Mouse (Mus musculus) thymus, postnatal 36 days (tissue): ENCODE data around the gene Ccdc92b.

Experiments used
- DNase-seq, 2 experiments: peaks; one replicate each; pipeline ENCODE4 v3.0.0; 2022; ENCODE audit warnings: mixed read lengths in 2 of 2

Ccdc92b gene

GRCm38 (mm10) chr11:74613428-74613827 lies 6.0 kb upstream of the Ccdc92b start:
- DNase-seq, result no peak

GRCm38 (mm10) chr11:74615571-74615970 lies 3.8 kb upstream of the Ccdc92b start:
- no peak for DNase-seq

GRCm38 (mm10) chr11:74619956-74620300 lies 523 bp downstream of the Ccdc92b start:
- no peak for DNase-seq

GRCm38 (mm10) chr11:74621974-74622669 lies 2.7 kb downstream of the Ccdc92b start:
- DNase-seq, result no peak

- no peak for DNase-seq
These were observed 4.3 kb downstream of the Ccdc92b start for GRCm38 (mm10) chr11:74623693-74624092.

- no peak for DNase-seq
These were observed 5.9 kb downstream of the Ccdc92b start for GRCm38 (mm10) chr11:74625333-74625732.

GRCm38 (mm10) chr11:74627481-74627880 lies 8.1 kb downstream of the Ccdc92b start:
- DNase-seq, result no peak

GRCm38 (mm10) chr11:74631880-74632789 lies 12.7 kb downstream of the Ccdc92b start:
- DNase-seq, result no peak

- peak; percentile 45 to 46 for DNase-seq
These were observed 15.3 kb downstream of the Ccdc92b start for GRCm38 (mm10) chr11:74634490-74635275.

- DNase-seq, result no peak
These were observed 18.1 kb downstream of the Ccdc92b start for GRCm38 (mm10) chr11:74637486-74637885.

GRCm38 (mm10) chr11:74637971-74638790 lies 18.8 kb downstream of the Ccdc92b start:
- DNase-seq, result peak; percentile 60 to 70

GRCm38 (mm10) chr11:74638791-74639411 lies 19.5 kb downstream of the Ccdc92b start:
- DNase-seq, result no peak

- DNase-seq, result no peak
These were observed 20.2 kb downstream of the Ccdc92b start for GRCm38 (mm10) chr11:74639628-74640027.

GRCm38 (mm10) chr11:74647966-74648365 lies 28.6 kb downstream of the Ccdc92b start:
- no peak for DNase-seq

GRCm38 (mm10) chr11:74648676-74649075 lies 29.3 kb downstream of the Ccdc92b start:
- DNase-seq, result no peak

GRCm38 (mm10) chr11:74649095-74649646 lies 29.8 kb downstream of the Ccdc92b start, which contains the start of gene Cluh:
TSS of gene Cluh (plus strand) at chr11:74649495.
- peak; percentile 98 for DNase-seq

GRCm38 (mm10) chr11:74649647-74650551 lies 30.5 kb downstream of the Ccdc92b start:
- DNase-seq, result peak in 1 of 2 experiments; percentile 17

- DNase-seq, result no peak
These were observed 31.2 kb downstream of the Ccdc92b start for GRCm38 (mm10) chr11:74650576-74651100.

GRCm38 (mm10) chr11:74652791-74653191 lies 33.4 kb downstream of the Ccdc92b start:
- DNase-seq, result no peak

- DNase-seq, result no peak
These were observed 34.0 kb downstream of the Ccdc92b start for GRCm38 (mm10) chr11:74653385-74653784.
